Mouse (Mus musculus): ENCODE measurements around the gene Adipor2. TPM values are rescaled to one million over a fixed set of nuclear protein-coding genes. Genes with fewer than 3 reads are reported as not detected.

The Adipor2 gene
- total and polyA plus RNA-seq, 2 experiments from 2014 or later, result 25.3 to 42.5 TPM

- TF ChIP-seq CTCF (IDR thresholded peaks at IDR 0.05), result no peak
- Histone ChIP-seq H3K27ac (ENCODE audit: low read depth, low read length) (no peak overlapping the region), H3K9ac (replicated peaks; ENCODE audit: low read length, poor library complexity, severe bottlenecking) (no peak overlapping the region), H3K9me3 (ENCODE audit: low read length) (no peaks in the 10 kb centered on the region), H3K4me3 (ENCODE audit: low read depth, low read length) (no peak overlapping the region), H3K4me2 (ENCODE audit: low read depth, low read length, poor library complexity, severe bottlenecking) (no peak overlapping the region), H3K36me3 (ENCODE audit: insufficient read depth, low read length) (no peaks in the 10 kb centered on the region), H3K27me3 (ENCODE audit: insufficient read depth, low read length) (no peaks in the 10 kb centered on the region), H3K4me1 (ENCODE audit: insufficient read depth, low read length) (no peaks in the 10 kb centered on the region)
- ATAC-seq (ENCODE audit: low FRiP score) (no peak), DNase-seq (ENCODE audit: low spot score) (no peak)
- 89% methylated on average over 14 of the region's 14 CpGs for WGBS
Observed at GRCm38 (mm10) chr6:119395421-119396308, 21.8 kb downstream of the Adipor2 start.

GRCm38 (mm10) chr6:119392836-119393235, 24.7 kb downstream of the Adipor2 start:
- Histone ChIP-seq H3K9ac (replicated peaks; ENCODE audit: low read length, poor library complexity, severe bottlenecking) (no peak overlapping the region), H3K36me3 (ENCODE audit: insufficient read depth, low read length) (no peaks in the 10 kb centered on the region), H3K9me3 (ENCODE audit: low read length) (no peaks in the 10 kb centered on the region), H3K4me3 (ENCODE audit: low read depth, low read length) (no peak overlapping the region), H3K4me2 (ENCODE audit: low read depth, low read length, poor library complexity, severe bottlenecking) (no peak overlapping the region), H3K27me3 (ENCODE audit: insufficient read depth, low read length) (no peaks in the 10 kb centered on the region), H3K27ac (ENCODE audit: low read depth, low read length) (no peak overlapping the region), H3K4me1 (ENCODE audit: insufficient read depth, low read length) (0 out of 2 replicates have a peak, but pooled peaks cover 3% of the 10 kb centered on the region)
- 86% methylated on average over 9 of the region's 9 CpGs for WGBS
- ATAC-seq (ENCODE audit: low FRiP score), result no peak
- no peak for DNase-seq (ENCODE audit: low spot score)
- no peak for TF ChIP-seq CTCF (IDR thresholded peaks at IDR 0.05)

GRCm38 (mm10) chr6:119390728-119391127, 26.8 kb downstream of the Adipor2 start:
- 88% methylated on average over 4 of the region's 4 CpGs for WGBS
- no peak for TF ChIP-seq CTCF (IDR thresholded peaks at IDR 0.05)
- H3K9ac ChIP-seq (replicated peaks; ENCODE audit: low read length, poor library complexity, severe bottlenecking), result no peak overlapping the region
- H3K36me3 ChIP-seq (ENCODE audit: insufficient read depth, low read length), result no peaks in the 10 kb centered on the region
- H3K4me1 ChIP-seq (ENCODE audit: insufficient read depth, low read length), result peaks cover 11% of the 10 kb centered on the region; the same call in 1 of the 2 replicates
- H3K4me3 ChIP-seq (ENCODE audit: low read depth, low read length), result no peak overlapping the region
- no peaks in the 10 kb centered on the region for H3K9me3 ChIP-seq (ENCODE audit: low read length)
- no peaks in the 10 kb centered on the region for H3K27me3 ChIP-seq (ENCODE audit: insufficient read depth, low read length)
- DNase-seq (ENCODE audit: low spot score), result no peak
- ATAC-seq (ENCODE audit: low FRiP score), result no peak
- no peak overlapping the region for H3K27ac ChIP-seq (ENCODE audit: low read depth, low read length)
- no peak overlapping the region for H3K4me2 ChIP-seq (ENCODE audit: low read depth, low read length, poor library complexity, severe bottlenecking)

- no peaks in the 10 kb centered on the region for H3K36me3 ChIP-seq (ENCODE audit: insufficient read depth, low read length)
- no peak for TF ChIP-seq CTCF (IDR thresholded peaks at IDR 0.05)
- DNase-seq (ENCODE audit: low spot score) (peak; percentile 20), ATAC-seq (ENCODE audit: low FRiP score) (no peak)
- 10% methylated on average over 10 of the region's 10 CpGs for WGBS
- peak overlapping the region; percentile 90 for H3K27ac ChIP-seq (ENCODE audit: low read depth, low read length)
- H3K4me3 ChIP-seq (ENCODE audit: low read depth, low read length), result peak overlapping the region; percentile 86
- no peaks in the 10 kb centered on the region for H3K27me3 ChIP-seq (ENCODE audit: insufficient read depth, low read length)
- H3K4me1 ChIP-seq (ENCODE audit: insufficient read depth, low read length), result peaks cover 11% of the 10 kb centered on the region; the same call in 1 of the 2 replicates
- no peaks in the 10 kb centered on the region for H3K9me3 ChIP-seq (ENCODE audit: low read length)
- peak overlapping the region; percentile 52 for H3K4me2 ChIP-seq (ENCODE audit: low read depth, low read length, poor library complexity, severe bottlenecking)
- H3K9ac ChIP-seq (replicated peaks; ENCODE audit: low read length, poor library complexity, severe bottlenecking), result peak overlapping the region; percentile 78
Observed at GRCm38 (mm10) chr6:119389089-119389488, 28.4 kb downstream of the Adipor2 start.

- Histone ChIP-seq H3K4me1 (ENCODE audit: insufficient read depth, low read length) (peaks cover 11% of the 10 kb centered on the region; the same call in 1 of the 2 replicates), H3K9ac (replicated peaks; ENCODE audit: low read length, poor library complexity, severe bottlenecking) (peak overlapping the region; percentile 78), H3K4me3 (ENCODE audit: low read depth, low read length) (peak overlapping the region; percentile 86), H3K27ac (ENCODE audit: low read depth, low read length) (peak overlapping the region; percentile 90), H3K36me3 (ENCODE audit: insufficient read depth, low read length) (no peaks in the 10 kb centered on the region), H3K9me3 (ENCODE audit: low read length) (no peaks in the 10 kb centered on the region), H3K4me2 (ENCODE audit: low read depth, low read length, poor library complexity, severe bottlenecking) (peak overlapping the region; percentile 52), H3K27me3 (ENCODE audit: insufficient read depth, low read length) (no peaks in the 10 kb centered on the region)
- ATAC-seq (ENCODE audit: low FRiP score), result peak; percentile 99
- peak; percentile 99 for DNase-seq (ENCODE audit: low spot score)
- no peak for TF ChIP-seq CTCF (IDR thresholded peaks at IDR 0.05)
- WGBS, result under 1% methylated on average over 43 of the region's 53 CpGs
Observed at GRCm38 (mm10) chr6:119388650-119389012, 28.9 kb downstream of the Adipor2 start.

All from midbrain, postnatal 0 days (tissue).